Mouse (Mus musculus) layer of hippocampus, postnatal 36 days (tissue): ENCODE results near the gene Cpm. TPM values are rescaled to one million over a fixed set of nuclear protein-coding genes. Genes with fewer than 3 reads are reported as not detected.
A peak's percentile ranks its signal among the peaks of the same experiment; 100 is the strongest.
"Not testable (repeated sequence)": the region's sequence is repeated elsewhere in the genome, so short reads cannot be mapped to it uniquely, and the experiment has no call there.

Source experiments
- DNase-seq, 2 experiments: peaks; one replicate each; pipeline ENCODE4 v3.0.0; 2022
- total RNA-seq, 2 experiments: library from RNA; stranded (reverse); gene quantifications; 2 replicates each; pipeline ENCODE4 v1.2.3; 2021

Gene Cpm
- 1 to 10 TPM; 9.1 to 9.4 TPM for total RNA-seq

- DNase-seq = peak; percentile 53 to 66
Measured at GRCm38 (mm10) chr10:117629169-117629971, at the start of gene Cpm. Gene Cpm (plus strand): TSS chr10:117629500.

GRCm38 (mm10) chr10:117579771-117580284 is 49.5 kb upstream of the Cpm start:
- no peak for DNase-seq

GRCm38 (mm10) chr10:117580405-117580804 is 48.9 kb upstream of the Cpm start:
- DNase-seq = no peak

GRCm38 (mm10) chr10:117581007-117581752 is 48.1 kb upstream of the Cpm start:
- DNase-seq = no peak

GRCm38 (mm10) chr10:117581753-117582062 is 47.6 kb upstream of the Cpm start:
- no peak for DNase-seq

GRCm38 (mm10) chr10:117583155-117584061 is 45.9 kb upstream of the Cpm start:
- DNase-seq = no peak

DNA sequence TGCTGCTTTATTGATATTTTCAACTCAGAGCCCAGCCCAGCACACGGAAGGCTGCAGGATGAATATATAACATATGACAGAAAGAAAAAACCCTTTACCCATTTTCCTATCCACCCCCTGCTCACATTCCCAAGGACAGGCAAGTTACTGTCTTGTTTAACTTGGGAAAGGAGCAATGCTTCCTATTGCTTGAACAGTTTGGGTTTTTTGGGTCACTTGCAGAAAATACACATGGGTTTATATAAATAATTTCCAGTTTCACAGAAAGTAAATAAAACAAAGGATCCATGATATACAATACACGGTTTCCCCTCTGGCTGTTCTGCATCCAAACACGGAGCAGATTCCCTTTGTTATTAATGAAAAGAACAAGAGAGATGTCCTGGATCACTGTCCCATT is 45.2 kb upstream of the Cpm start:
- DNase-seq = no peak

GRCm38 (mm10) chr10:117584566-117585515 is 44.5 kb upstream of the Cpm start:
- DNase-seq = no peak

- DNase-seq = no peak
Measured at GRCm38 (mm10) chr10:117585600-117586299, 43.5 kb upstream of the Cpm start.

DNA sequence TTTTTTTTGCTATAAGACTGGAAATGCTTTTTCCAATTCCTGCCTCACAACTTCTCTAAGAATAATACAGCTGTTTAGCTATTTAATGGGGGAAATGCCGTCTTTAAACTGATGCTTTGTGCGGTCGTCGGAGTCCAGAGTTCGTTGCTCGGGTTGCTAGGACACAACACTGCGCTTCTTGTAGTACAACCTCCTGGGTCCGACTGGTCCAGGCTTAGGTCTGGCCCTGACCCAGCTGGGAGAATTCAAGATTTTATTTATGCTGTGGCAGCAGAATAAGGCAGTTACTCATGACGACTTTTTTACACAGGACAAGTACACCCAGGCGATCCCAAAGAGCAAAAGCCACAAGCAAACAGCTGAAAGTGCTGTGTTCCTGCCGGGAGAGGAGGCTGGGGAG is 42.4 kb upstream of the Cpm start:
- peak in 1 of 2 experiments; percentile 4 for DNase-seq

GRCm38 (mm10) chr10:117587335-117587734 is 42.0 kb upstream of the Cpm start:
- DNase-seq = no peak

DNA sequence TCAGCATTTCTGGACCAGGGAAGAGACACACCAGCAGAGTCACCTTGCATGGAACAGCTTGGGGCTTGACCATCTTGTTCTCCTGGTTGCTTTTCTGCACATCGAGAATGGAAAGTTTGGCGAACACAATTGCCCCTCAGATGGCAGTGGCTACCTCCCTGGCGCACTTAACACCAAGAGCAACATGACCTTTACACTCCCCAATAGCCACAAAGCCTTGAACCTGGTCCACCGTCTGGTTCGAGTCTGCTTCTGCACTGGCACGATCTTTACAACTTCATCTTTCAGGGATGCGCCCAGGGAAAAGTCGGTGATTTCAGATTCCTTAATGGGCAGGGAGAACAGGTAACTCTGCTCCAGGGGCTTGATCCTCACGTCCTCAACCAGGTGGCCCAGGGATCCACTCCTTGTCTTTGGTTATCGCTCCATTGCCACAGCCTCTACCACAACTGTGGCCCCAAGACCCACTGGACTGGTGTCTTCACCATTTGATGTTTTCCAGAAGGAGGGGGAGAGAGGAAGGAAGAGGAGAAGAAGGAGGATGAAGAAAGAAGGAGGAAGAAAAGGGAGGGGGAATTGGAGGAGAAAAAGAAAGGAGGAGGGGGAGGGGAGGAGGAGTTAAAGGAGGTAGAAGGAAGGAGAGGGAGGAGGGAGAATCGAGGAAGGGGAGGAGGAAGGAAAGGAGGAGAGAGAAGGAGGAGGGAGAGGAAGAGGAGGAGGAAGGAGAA is 40.7 kb upstream of the Cpm start:
- DNase-seq = not testable (repeated sequence)

DNA sequence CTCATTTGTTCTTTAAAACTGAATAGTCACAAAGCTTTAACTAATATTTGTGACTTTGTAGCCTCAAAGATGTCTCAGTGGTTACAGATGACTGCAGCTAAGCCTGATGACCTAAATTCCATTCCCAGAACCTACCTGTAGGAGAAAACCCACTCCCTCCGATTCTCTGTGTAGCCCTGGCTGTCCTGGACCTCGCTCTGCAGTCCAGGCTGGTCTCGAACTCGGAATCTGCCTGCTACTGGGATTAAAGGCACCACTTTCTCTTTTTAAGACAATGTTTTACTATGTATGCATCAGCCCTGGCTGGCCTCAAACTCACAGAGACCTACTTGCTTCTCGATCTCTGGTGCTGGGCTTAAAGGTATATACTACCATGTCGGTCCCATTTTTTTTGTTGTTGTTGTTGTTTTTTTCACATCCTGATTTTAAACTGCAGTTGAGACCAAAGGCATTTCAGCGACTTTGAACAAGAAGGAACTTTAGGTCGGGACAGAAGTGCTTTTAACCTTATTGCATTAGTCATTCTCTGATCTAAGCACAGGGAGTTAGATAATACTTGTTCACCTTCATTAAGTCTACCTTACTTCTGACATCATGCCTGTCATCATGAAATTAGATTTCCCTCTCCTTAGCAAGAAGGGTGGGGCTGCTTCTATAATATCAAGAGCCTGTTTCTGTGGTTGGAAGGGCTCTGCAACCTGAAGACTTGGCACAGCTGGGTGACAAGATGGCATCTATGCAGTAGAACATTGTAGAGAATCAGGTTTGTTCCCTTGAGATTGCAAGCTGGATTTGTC is 40.0 kb upstream of the Cpm start:
- DNase-seq = no peak

- no peak for DNase-seq
Measured at GRCm38 (mm10) chr10:117590331-117591301, 38.7 kb upstream of the Cpm start.

DNA sequence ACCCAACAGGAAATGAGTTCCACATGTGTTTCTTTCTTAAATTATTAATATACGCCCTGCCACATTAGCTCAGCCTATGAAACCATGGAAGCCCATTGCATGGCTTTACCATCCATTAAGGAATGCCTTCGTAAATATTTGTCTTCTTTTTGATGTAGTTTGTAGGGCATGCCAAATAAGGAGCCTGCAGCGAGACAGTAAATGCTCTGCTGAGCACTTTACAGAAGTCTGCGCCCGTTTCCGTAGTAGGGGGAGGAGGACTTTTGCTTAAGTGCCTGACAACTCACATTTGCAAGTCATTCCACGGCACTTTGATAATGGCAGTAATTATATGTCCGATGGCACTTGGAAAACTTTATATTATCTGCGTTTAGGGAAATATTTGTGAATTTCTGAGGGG is 37.5 kb upstream of the Cpm start:
- DNase-seq = no peak

GRCm38 (mm10) chr10:117592306-117593040 is 36.8 kb upstream of the Cpm start:
- no peak for DNase-seq

DNA sequence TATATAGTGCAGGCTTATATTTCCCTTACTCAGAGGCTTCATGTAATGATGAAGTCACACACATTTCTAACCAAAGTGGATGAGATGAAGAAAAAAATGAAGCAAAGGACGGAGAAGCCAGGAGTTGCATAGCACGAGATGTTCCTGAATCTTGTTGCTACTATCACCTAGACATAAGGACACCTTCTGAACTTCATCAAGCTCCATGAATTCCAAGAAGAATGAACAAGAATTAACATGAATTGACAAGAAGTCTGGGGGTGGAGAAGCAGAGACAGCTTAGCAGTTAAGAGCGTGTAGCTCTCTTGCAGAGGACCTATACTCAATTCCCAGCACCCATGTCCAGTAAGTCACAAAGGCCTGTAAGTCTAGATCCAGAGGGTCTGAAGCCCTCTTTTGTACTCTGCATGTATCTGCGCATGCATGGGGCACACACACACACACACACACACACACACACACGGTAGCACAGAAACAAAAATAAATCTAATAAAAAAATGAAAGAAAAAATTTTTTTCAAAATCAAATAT is 36.2 kb upstream of the Cpm start:
- DNase-seq = no peak
